Mouse (Mus musculus) hindbrain, embryonic 15.5 days (tissue): ENCODE data around the gene Srpx. TPM values are rescaled to one million over a fixed set of nuclear protein-coding genes. Genes with fewer than 3 reads are reported as not detected.

Experiments
- ATAC-seq: fragments of 200-750 bp; cut with Nextera tagmentation; 2 replicates; pipeline ENCODE4 v1.8.0; 2017; ENCODE audit warnings: low read depth, moderate number of reproducible peaks, moderate TSS enrichment; ENCODE audit not compliant: low FRiP score
- H3K27ac ChIP-seq: fragments of 300-500 bp; sonication (generic); replicated peaks from 2 replicates; pipeline ENCODE4 v1.5.1; 2015; ENCODE audit warnings: mild to moderate bottlenecking, inconsistent platforms
- H3K27me3 ChIP-seq: fragments of 300-500 bp; sonication (generic); 2 replicates; pipeline ENCODE4 v1.6.1; 2015; ENCODE audit warnings: control low read depth, inconsistent platforms
- H3K36me3 ChIP-seq: fragments of 300-500 bp; sonication (generic); 2 replicates; pipeline ENCODE4 v1.6.1; 2015; ENCODE audit warnings: control low read depth, inconsistent platforms
- H3K4me1 ChIP-seq: fragments of 300-500 bp; sonication (generic); replicated peaks from 2 replicates; pipeline ENCODE4 v1.6.1; 2015; ENCODE audit warnings: control low read depth, inconsistent platforms
- H3K4me2 ChIP-seq: fragments of 300-500 bp; sonication (generic); 2 replicates; pipeline ENCODE4 v1.6.1; 2015; ENCODE audit warnings: moderate library complexity, mild to moderate bottlenecking, inconsistent platforms
- H3K4me3 ChIP-seq: fragments of 300-500 bp; sonication (generic); 2 replicates; pipeline ENCODE4 v1.5.1; 2015; ENCODE audit warnings: mild to moderate bottlenecking, inconsistent platforms
- H3K9ac ChIP-seq: fragments of 300-500 bp; sonication (generic); 2 replicates; pipeline ENCODE4 v1.6.1; 2015; ENCODE audit warnings: inconsistent platforms
- H3K9me3 ChIP-seq: fragments of 300-500 bp; sonication (generic); 2 replicates; pipeline ENCODE4 v1.6.1; 2016; ENCODE audit warnings: control low read depth, inconsistent platforms
- WGBS: fragments of 180-500 bp; shearing (Covaris S2); methylation state at CpG from one replicate; pipeline ENCODE4 v1.1.7; 2015; 5-methylcytosine and 5-hydroxymethylcytosine counted together
- polyA plus RNA-seq: library from polyadenylated mRNA; unstranded; fragments of >200 nt; fragmentation: Nextera tagmentation; extraction: Ambion mirVana; gene quantifications from 2 replicates; pipeline ENCODE4 v1.2.1, GENCODE M21; 2015

The Srpx gene
- 2.9 and 3.7 TPM in 2 replicates for polyA plus RNA-seq

DNA sequence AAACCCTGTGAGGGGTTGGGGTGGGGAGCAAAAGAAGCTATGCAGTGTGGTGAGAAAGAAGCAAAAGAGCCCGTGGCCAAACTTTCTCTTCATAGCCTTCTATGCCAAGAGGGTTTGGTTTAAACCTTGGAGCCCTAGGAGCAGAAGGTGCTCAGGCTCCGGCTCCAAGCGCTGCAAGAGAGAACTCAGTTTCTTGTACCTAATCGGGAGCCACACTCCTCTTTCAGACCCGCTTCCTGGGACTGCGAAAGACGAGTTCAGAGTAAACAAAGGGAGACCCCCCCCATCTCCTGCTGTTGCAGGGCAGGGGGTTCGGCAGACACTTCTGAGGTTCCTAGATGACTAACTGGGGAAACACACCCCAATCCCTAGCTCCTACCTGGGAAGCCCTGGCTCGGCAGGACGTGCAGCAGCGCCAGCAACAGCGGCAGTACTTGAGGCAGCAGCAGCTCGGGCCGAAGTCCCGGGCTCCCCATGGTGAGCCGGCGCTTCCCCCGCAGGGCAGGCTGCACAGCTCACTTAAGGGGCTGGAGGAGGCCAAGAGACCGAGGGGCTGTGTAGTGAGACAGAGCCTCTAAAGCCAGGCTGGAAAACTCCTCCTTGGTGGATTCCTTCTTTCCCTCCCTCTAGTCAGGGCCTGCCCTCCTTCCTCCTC, at the start of gene Srpx:
Gene Srpx (minus strand): TSS at position 645 of the 655 bp plus-strand sequence.
- WGBS: 15% methylated on average over 19 of the region's 19 CpGs
- 0 out of 2 replicates have a peak, but pooled peaks cover 4% of the 10 kb centered on the region for H3K4me1 ChIP-seq
- 0 out of 2 replicates have a peak, but pooled peaks have one; percentile 34 for ATAC-seq
- H3K4me3 ChIP-seq: peak within 1 kb of the TSS; percentile 31
- H3K9ac ChIP-seq: peak within 1 kb of the TSS; percentile 29; the same call in 1 of the 2 replicates
- H3K4me2 ChIP-seq: peak within 1 kb of the TSS; percentile 59
- H3K27ac ChIP-seq: no peak within 1 kb of the TSS
- no peaks in the 10 kb centered on the region for H3K27me3 ChIP-seq
- no peaks in the 10 kb centered on the region for H3K9me3 ChIP-seq
- H3K36me3 ChIP-seq: no peaks in the 10 kb centered on the region

DNA sequence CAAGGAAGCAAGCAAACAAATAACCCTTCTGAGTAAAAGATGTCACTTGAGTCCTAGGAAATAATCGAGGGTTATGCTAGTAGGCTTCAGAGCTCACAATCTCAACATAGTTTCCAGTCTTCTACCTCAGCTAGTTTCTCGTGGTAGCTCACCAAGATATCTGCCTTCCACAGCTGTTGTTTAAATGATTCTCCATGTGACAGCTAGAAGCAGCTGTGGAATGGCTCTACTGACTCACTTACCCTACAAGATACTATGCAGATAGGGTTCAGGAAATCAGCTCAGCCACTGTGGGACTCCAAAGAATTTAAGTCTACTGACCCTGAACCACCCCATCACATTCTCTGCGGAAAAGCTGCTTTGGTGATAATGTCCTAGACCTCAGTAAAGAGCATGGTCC, 34.9 kb upstream of the Srpx start:
- H3K9me3 ChIP-seq: no peaks in the 10 kb centered on the region
- H3K4me2 ChIP-seq: no peak overlapping the region
- no peak overlapping the region for H3K9ac ChIP-seq
- ATAC-seq: no peak
- no peaks in the 10 kb centered on the region for H3K4me1 ChIP-seq
- H3K4me3 ChIP-seq: no peak overlapping the region
- no peak overlapping the region for H3K27ac ChIP-seq
- H3K27me3 ChIP-seq: no peaks in the 10 kb centered on the region
- H3K36me3 ChIP-seq: no peaks in the 10 kb centered on the region
- WGBS: 64% methylated on average over 3 of the region's 3 CpGs

DNA sequence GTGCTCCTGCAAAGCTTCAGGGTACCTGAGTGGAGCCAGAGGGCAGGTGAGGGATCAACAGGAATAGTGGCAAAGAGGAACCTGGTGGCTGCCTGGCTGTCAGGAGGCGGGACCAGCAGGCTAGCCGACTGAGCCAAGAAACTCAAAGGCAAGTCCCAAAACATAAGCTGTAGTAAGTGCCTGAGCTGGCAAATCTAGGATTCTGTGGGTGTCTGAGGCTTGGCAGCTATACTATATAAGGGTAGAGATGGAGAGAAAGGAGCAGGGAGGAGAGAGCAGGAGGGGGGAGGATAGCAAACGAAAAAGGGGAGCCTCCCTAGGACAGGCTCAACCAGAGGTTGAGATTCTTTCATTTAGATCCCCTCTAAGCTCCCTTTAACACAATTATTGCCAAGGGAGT, 1.7 kb downstream of the Srpx start:
- no peak overlapping the region for H3K27ac ChIP-seq
- WGBS: 56% methylated on average over 3 of the region's 3 CpGs
- H3K36me3 ChIP-seq: no peaks in the 10 kb centered on the region
- H3K9me3 ChIP-seq: no peaks in the 10 kb centered on the region
- no peak overlapping the region for H3K4me3 ChIP-seq
- H3K9ac ChIP-seq: no peak overlapping the region
- 0 out of 2 replicates have a peak, but pooled peaks cover 4% of the 10 kb centered on the region for H3K4me1 ChIP-seq
- H3K27me3 ChIP-seq: no peaks in the 10 kb centered on the region
- no peak overlapping the region for H3K4me2 ChIP-seq
- no peak for ATAC-seq

GRCm38 (mm10) chrX:10110736-10111135, 6.8 kb downstream of the Srpx start:
- WGBS: 62% methylated on average over 1 of the region's 1 CpGs
- H3K9me3 ChIP-seq: no peaks in the 10 kb centered on the region
- no peak for ATAC-seq
- H3K36me3 ChIP-seq: no peaks in the 10 kb centered on the region
- no peaks in the 10 kb centered on the region for H3K27me3 ChIP-seq
- no peak overlapping the region for H3K4me2 ChIP-seq
- H3K27ac ChIP-seq: no peak overlapping the region
- H3K4me3 ChIP-seq: no peak overlapping the region
- no peaks in the 10 kb centered on the region for H3K4me1 ChIP-seq
- H3K9ac ChIP-seq: no peak overlapping the region

- no peaks in the 10 kb centered on the region for H3K9me3 ChIP-seq
- no peaks in the 10 kb centered on the region for H3K27me3 ChIP-seq
- H3K4me2 ChIP-seq: no peak overlapping the region
- ATAC-seq: no peak
- WGBS: 55% methylated on average over 4 of the region's 4 CpGs
- no peaks in the 10 kb centered on the region for H3K4me1 ChIP-seq
- no peak overlapping the region for H3K9ac ChIP-seq
- H3K4me3 ChIP-seq: no peak overlapping the region
- no peaks in the 10 kb centered on the region for H3K36me3 ChIP-seq
- no peak overlapping the region for H3K27ac ChIP-seq
Observed at GRCm38 (mm10) chrX:10108558-10108957, 9.0 kb downstream of the Srpx start.

DNA sequence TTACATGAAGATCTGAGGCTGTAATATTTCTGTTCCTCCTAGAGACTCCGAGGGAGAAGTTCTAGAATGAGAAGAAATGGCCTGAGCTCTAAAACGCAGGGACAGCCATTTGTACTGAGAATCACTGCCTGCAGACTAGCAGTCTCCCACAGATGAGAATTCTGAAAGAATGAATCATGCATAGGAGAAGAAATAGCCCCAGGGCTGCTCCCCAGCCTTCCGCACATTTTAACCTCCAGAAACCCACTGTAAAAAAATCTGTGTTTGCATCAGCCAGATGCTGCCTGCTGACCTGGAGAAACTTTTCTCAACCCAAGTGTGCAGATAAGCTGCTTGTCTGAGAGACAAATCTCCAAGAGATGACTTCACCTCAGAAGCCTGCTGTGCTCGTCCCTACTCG, 12.0 kb downstream of the Srpx start:
- no peak for ATAC-seq
- WGBS: 74% methylated on average over 5 of the region's 5 CpGs
- no peaks in the 10 kb centered on the region for H3K27me3 ChIP-seq

DNA sequence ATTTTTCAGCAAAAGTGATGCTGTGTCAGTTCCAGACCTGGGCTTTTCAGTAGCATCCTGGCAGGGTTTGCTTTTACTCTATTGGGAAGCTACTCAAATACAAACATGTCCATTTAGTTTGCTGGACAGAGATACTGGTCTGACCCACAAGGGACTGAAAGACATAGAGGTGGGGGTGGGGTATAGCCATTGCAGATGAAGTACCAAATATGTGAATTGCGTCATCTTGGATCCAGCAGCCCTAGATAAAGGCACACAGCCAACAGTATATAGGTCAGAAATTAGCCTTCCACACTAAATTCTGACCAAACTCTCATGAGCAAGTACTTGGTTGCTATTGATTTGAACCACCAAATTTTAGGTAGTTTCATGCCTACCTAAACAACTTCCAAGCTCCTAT, 14.8 kb downstream of the Srpx start:
- no peak overlapping the region for H3K9ac ChIP-seq
- H3K9me3 ChIP-seq: no peaks in the 10 kb centered on the region
- H3K27me3 ChIP-seq: no peaks in the 10 kb centered on the region
- H3K4me1 ChIP-seq: no peaks in the 10 kb centered on the region
- no peak overlapping the region for H3K4me2 ChIP-seq
- H3K36me3 ChIP-seq: no peaks in the 10 kb centered on the region
- no peak overlapping the region for H3K27ac ChIP-seq
- H3K4me3 ChIP-seq: no peak overlapping the region
- ATAC-seq: no peak
- WGBS: 93% methylated on average over 1 of the region's 1 CpGs

More for the DNA sequence above, 12.0 kb downstream of the Srpx start:
- Histone ChIP-seq H3K9me3 (no peaks in the 10 kb centered on the region), H3K4me1 (no peaks in the 10 kb centered on the region), H3K36me3 (no peaks in the 10 kb centered on the region), H3K4me3 (no peak overlapping the region), H3K9ac (no peak overlapping the region), H3K4me2 (no peak overlapping the region), H3K27ac (no peak overlapping the region)

DNA sequence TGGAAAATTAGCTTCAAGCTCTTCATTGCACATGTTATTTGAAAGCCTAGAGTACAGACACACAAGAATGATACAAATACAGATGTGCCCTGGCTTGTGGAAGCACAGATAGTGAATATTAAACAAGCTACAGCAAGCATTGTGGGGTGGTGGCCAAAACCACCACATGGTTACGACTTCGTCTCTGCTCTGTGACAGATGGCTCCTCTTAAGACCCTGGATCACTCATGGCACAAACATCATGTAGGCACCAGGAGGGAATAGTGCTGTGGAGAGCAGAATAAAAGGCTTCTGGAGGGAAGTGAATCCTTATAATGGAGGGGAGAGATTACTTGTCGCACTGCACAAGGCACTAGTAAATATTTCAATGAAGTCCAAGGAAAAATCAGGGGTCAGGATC, 21.7 kb downstream of the Srpx start:
- Histone ChIP-seq H3K4me2 (no peak overlapping the region), H3K27ac (no peak overlapping the region), H3K36me3 (no peaks in the 10 kb centered on the region), H3K4me1 (no peaks in the 10 kb centered on the region), H3K4me3 (no peak overlapping the region), H3K9me3 (no peaks in the 10 kb centered on the region), H3K9ac (no peak overlapping the region), H3K27me3 (no peaks in the 10 kb centered on the region)
- no peak for ATAC-seq
- 74% methylated on average over 3 of the region's 3 CpGs for WGBS

- Histone ChIP-seq H3K4me1 (no peaks in the 10 kb centered on the region), H3K9me3 (no peaks in the 10 kb centered on the region)
- no peak for ATAC-seq
Observed at GRCm38 (mm10) chrX:10080385-10080784, 37.1 kb downstream of the Srpx start.

GRCm38 (mm10) chrX:10079981-10080380, 37.5 kb downstream of the Srpx start:
- 78% methylated on average over 1 of the region's 1 CpGs for whole genome bisulfite sequencing
- no peak for ATAC-seq

More at GRCm38 (mm10) chrX:10080385-10080784, 37.1 kb downstream of the Srpx start:
- H3K9ac ChIP-seq: no peak overlapping the region
- H3K36me3 ChIP-seq: no peaks in the 10 kb centered on the region
- H3K27me3 ChIP-seq: no peaks in the 10 kb centered on the region
- 87% methylated on average over 3 of the region's 3 CpGs for WGBS
- H3K4me2 ChIP-seq: no peak overlapping the region
- no peak overlapping the region for H3K27ac ChIP-seq
- H3K4me3 ChIP-seq: no peak overlapping the region

GRCm38 (mm10) chrX:10073966-10074365, 43.5 kb downstream of the Srpx start:
- Histone ChIP-seq H3K4me2 (no peak overlapping the region), H3K27me3 (no peaks in the 10 kb centered on the region), H3K9ac (no peak overlapping the region), H3K4me3 (no peak overlapping the region), H3K27ac (no peak overlapping the region), H3K4me1 (no peaks in the 10 kb centered on the region), H3K9me3 (no peaks in the 10 kb centered on the region), H3K36me3 (no peaks in the 10 kb centered on the region)
- WGBS: 82% methylated on average over 3 of the region's 3 CpGs
- ATAC-seq: no peak

More at GRCm38 (mm10) chrX:10079981-10080380, 37.5 kb downstream of the Srpx start:
- Histone ChIP-seq H3K4me3 (no peak overlapping the region), H3K4me2 (no peak overlapping the region), H3K4me1 (no peaks in the 10 kb centered on the region), H3K9me3 (no peaks in the 10 kb centered on the region), H3K27ac (no peak overlapping the region), H3K36me3 (no peaks in the 10 kb centered on the region), H3K27me3 (no peaks in the 10 kb centered on the region), H3K9ac (no peak overlapping the region)

GRCm38 (mm10) chrX:10071529-10071928, 46.0 kb downstream of the Srpx start:
- H3K4me3 ChIP-seq: no peak overlapping the region
- no peaks in the 10 kb centered on the region for H3K36me3 ChIP-seq
- H3K9me3 ChIP-seq: no peaks in the 10 kb centered on the region
- H3K9ac ChIP-seq: no peak overlapping the region
- H3K4me1 ChIP-seq: no peaks in the 10 kb centered on the region
- no peak overlapping the region for H3K4me2 ChIP-seq
- H3K27me3 ChIP-seq: no peaks in the 10 kb centered on the region
- no peak overlapping the region for H3K27ac ChIP-seq
- WGBS: 65% methylated on average over 2 of the region's 2 CpGs
- no peak for ATAC-seq

- Histone ChIP-seq H3K4me2 (no peak overlapping the region), H3K27ac (no peak overlapping the region), H3K4me3 (no peak overlapping the region), H3K9ac (no peak overlapping the region), H3K4me1 (no peaks in the 10 kb centered on the region), H3K27me3 (no peaks in the 10 kb centered on the region), H3K36me3 (no peaks in the 10 kb centered on the region), H3K9me3 (no peaks in the 10 kb centered on the region)
- ATAC-seq: peak; percentile 89
- WGBS: 35% methylated on average over 6 of the region's 6 CpGs
Observed at GRCm38 (mm10) chrX:10070689-10071088, 46.8 kb downstream of the Srpx start.
